Comparison of ENCODE assay signal across 26 mouse cellular contexts in the genomic region with DNA sequence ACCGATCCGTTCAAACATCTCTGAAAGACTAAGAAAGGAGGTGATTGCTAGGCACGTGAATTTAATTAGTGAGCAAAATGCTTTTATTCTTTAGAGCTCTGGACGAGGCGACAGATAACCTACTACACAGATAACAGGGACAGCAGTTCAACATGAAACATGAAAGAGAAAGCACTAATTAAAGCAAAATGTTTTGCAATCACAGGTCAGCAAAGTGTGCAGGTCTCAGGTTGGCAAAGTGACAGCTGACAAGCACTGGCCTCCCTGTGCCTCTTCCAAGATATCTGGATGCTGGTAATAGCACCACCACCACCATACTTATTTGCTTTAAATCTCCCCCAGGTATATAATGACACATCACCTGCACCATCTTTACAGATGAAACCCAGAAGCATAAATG.
"Had no signal": no experiment of that assay in that cellular context is flagged by ENCODE, and none has a peak within 500 bp of the region (broad histone marks: within the 10 kb centered on the region; RNA-seq: fewer than 3 reads in every experiment).

No protein-coding gene starts in this region.

- H3K4me3 ChIP-seq: embryonic facial prominence, embryonic 10.5 days; embryonic facial prominence, embryonic 12.5 days; embryonic facial prominence, embryonic 13.5 days; embryonic facial prominence, embryonic 15.5 days; erythroblast, embryonic 14.5 days; forebrain, embryonic 10.5 days; forebrain, embryonic 12.5 days; forebrain, embryonic 13.5 days; forebrain, embryonic 15.5 days; gastrocnemius, adult 2 months had no signal

- DNase-seq: cerebellum, adult 8-10 months; cerebellum, adult 9-10 months; cerebellum, adult 9-11 months; cerebellum, postnatal 10 days; cerebellum, postnatal 14 days; cerebellum, postnatal 25 days; cerebellum, postnatal 36 days; embryo, embryonic 11 days; forebrain, postnatal 0 days; gastrocnemius, adult 2 months; gastrocnemius, postnatal 10 days; gastrocnemius, postnatal 14 days; gastrocnemius, postnatal 25 days; gastrocnemius, postnatal 36 days; heart, adult 18-20 months had no signal

- H3K36me3 ChIP-seq: forebrain, embryonic 12.5 days; forebrain, embryonic 15.5 days had no signal

- ATAC-seq: forebrain, embryonic 13.5 days; forebrain, embryonic 14.5 days; forebrain, embryonic 15.5 days; forebrain, embryonic 16.5 days; forebrain, postnatal 0 days had no signal

- H3K9me3 ChIP-seq: embryonic facial prominence, embryonic 10.5 days; embryonic facial prominence, embryonic 12.5 days; embryonic facial prominence, embryonic 13.5 days; embryonic facial prominence, embryonic 15.5 days; forebrain, embryonic 10.5 days; forebrain, embryonic 12.5 days; forebrain, embryonic 13.5 days; forebrain, embryonic 15.5 days had no signal

- H3K27ac ChIP-seq: embryonic facial prominence, embryonic 10.5 days; embryonic facial prominence, embryonic 12.5 days; embryonic facial prominence, embryonic 13.5 days; embryonic facial prominence, embryonic 15.5 days; forebrain, embryonic 10.5 days; forebrain, embryonic 12.5 days; forebrain, embryonic 13.5 days; forebrain, embryonic 15.5 days; gastrocnemius, adult 2 months had no signal

- H3K4me2 ChIP-seq: embryonic facial prominence, embryonic 12.5 days; embryonic facial prominence, embryonic 13.5 days; embryonic facial prominence, embryonic 15.5 days; forebrain, embryonic 12.5 days; forebrain, embryonic 13.5 days; forebrain, embryonic 15.5 days had no signal

- H3K27me3 ChIP-seq: embryonic facial prominence, embryonic 12.5 days; embryonic facial prominence, embryonic 13.5 days; embryonic facial prominence, embryonic 15.5 days; forebrain, embryonic 12.5 days; forebrain, embryonic 13.5 days; forebrain, embryonic 15.5 days had no signal

- H3K9ac ChIP-seq: embryonic facial prominence, embryonic 12.5 days; embryonic facial prominence, embryonic 13.5 days; embryonic facial prominence, embryonic 15.5 days; forebrain, embryonic 12.5 days; forebrain, embryonic 13.5 days; forebrain, embryonic 15.5 days; forebrain, postnatal 0 days had no signal

- H3K4me1 ChIP-seq: embryonic facial prominence, embryonic 10.5 days; embryonic facial prominence, embryonic 12.5 days; embryonic facial prominence, embryonic 13.5 days; embryonic facial prominence, embryonic 15.5 days; forebrain, embryonic 10.5 days; forebrain, embryonic 12.5 days; forebrain, embryonic 13.5 days; forebrain, embryonic 15.5 days had no signal
